Mouse (Mus musculus): ENCODE results near the gene Dlg2.

Gene Dlg2

DNA sequence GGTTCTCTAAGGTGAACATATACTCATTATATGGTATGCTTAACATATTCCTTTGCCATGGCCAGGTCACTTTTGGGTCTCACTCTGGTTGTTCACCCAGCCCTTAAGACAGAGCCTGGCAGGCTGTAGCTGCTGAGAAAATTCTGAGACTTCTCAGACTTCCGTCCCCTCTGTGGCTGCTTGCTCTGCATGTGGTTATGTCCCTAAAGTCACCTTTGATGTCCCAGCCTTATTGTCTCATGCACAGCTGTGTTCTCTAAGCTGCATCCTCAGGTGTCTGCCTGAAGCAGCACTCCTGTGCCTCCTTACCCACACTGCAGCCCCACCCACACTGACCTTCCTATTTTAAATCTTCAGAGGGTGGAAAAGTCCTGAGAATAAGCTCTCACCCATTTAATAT, 1922.4 kb downstream of the Dlg2 start:
- DNase-seq (ENCODE audit: low spot score): no peak

DNA sequence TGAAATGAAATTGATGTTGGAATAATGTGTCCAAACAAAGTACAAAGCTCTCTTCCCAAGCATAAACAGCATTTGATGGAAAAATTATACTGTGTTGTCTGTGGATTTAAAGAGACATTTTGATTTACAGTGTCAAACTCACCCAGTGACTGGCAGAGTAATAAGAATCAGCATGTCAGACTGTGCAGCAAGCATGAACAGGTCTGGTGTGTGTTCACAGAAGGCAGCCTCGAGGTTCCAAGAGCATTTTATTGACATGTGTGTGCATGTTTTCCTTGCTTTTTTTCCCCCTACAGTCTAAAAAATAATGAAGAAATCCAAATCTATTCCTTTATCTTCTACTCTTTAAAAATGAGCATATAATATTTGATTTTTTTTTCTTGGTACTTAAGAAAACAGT, 1924.1 kb downstream of the Dlg2 start:
- DNase-seq (ENCODE audit: low spot score): no peak

DNA sequence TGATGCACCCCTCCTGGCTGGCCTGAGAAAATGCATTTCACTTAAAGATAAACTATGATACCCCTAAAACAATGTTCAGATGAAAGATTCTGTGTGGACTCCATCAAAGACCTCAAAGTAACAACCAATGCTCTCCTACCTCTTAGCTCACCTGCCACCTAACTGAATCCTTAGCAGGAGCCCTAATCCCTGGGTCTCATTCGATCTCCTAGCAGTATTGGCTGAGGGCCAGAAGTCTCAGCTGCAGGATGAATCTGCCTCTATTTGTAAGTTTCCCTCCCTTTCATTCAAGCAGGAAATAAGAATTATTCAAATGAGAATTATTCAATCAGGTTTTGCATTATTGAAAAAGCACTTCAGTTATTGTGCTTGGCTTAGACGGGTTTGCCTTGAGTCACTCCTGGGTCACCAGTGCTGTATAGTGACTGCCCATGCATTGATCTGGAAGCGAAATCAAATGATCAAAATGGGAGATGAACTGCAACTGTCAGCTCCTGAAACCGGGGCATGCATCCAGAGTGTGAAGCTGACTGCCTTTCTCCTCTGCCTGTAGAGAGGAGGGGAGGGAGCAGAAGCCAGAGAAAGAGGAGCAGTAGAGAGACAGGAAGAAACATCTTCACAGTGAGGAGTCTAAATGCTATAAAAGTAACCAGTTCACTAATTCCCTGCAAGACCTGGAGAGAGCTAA, 1924.7 kb downstream of the Dlg2 start:
- DNase-seq (ENCODE audit: low spot score): no peak

DNA sequence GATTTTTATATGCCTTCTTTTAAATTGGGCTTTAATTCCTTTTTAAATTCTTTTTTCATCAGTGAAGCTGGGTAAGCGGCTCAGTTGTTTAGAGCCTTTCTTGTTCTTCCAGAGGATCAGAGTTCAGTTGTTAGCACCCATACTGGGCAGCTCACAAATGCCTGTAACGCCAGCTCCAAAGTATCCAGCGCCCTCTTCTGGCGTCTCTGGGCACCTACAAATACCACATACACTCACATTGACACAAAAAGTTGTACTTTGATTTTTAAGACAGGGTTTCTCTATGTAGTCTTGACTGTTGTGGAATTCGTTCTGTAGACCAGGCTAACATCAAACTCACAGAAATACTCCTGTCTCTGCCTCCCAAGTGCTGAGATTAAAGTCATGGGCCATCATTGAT, 1932.0 kb downstream of the Dlg2 start:
- DNase-seq (ENCODE audit: low spot score): no peak

DNA sequence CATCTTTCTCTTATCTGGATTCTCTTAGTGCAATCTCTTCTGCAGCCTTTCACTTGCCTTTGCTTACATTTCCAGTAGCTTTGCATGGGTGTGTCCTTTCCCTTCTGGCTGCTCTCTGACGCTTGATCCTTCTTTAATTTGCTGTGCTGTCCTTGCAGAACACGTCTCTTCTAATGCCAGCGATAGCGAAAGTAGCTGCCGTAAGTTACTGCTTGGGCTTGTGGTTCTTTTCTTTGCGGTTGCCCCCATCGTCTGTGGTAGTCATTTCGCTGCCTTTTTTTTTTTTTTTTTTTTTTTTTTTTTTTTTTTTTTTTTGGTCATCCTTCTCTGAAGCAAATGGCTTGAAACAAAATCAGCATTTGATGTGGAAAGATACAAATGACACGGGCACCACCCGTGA, 1944.0 kb downstream of the Dlg2 start:
- no peak for DNase-seq (ENCODE audit: low spot score)

DNA sequence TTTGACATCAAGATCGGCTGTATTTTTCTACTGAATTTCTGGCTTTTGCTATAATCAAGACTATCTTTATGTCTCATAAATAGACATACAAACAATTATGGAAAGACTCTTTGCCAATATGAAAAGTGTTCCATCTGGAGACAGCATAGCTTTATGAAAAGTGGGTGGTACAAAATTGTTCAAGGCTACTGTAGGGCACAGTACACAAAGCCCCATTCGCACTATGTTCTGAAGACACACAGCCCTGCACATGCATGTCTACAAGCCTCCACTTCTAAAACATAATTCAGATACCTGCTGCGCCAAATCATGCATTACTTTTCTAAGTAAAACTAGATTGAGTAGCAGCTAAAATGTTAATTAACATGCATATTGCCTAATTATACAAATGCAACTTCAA, 1946.5 kb downstream of the Dlg2 start:
- no peak for DNase-seq (ENCODE audit: low spot score)

DNA sequence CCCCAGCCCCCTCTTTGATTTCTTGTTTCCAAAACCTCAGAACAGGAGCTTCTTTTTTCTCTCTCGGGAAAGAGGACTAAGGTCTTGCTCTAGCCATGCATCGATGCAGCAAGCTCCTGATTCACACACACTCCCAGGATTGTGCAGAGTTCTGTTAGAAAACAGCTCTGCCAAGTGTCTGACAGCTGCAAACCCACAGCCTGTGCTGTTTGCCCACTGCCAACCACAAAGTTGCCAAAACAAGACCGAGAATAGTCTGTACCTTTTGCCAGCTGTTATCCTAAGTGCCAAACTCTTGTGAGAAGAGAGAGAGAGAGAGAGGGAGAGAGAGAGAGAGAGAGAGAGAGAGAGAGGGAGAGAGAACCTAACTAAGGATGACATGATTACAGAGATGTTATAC, 1948.2 kb downstream of the Dlg2 start:
- DNase-seq (ENCODE audit: low spot score): no peak

DNA sequence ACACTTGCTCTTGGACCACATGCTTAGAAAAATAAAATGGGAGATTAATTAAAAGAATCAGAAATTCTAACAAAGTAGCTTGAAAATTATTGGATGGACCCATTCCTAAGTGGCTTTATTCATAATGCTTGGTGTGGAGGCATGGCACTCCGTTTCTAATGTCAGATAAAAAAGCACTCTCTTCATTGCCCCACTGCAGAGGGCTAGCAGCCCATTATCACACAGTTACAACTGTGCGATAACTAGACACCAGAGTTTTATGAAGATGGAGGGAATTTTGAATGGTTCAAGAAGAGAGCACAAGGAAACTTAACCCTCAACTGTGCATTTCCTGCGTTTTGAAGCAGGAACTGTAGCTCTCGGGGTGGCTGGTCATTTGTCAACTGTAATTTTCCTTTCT, 1950.8 kb downstream of the Dlg2 start:
- DNase-seq (ENCODE audit: low spot score): no peak

DNA sequence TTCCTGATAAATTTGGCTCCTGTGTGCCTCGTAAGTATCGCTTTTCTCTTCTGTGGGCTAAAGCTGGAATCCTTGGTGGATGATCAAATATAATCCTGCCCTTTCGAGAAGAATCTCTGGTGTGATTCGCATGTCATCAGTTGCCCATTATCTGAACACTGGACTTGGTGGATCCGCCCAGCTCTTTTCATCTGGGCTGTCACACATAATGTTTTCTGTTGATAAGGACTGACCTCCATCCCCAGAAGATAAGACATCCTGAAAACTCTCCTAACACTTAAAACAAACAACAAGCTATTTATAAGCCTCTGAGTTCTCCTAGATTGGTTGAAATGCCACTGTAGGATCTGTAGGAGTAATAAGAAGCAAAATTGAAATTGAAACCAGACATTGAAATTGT, 1952.2 kb downstream of the Dlg2 start:
- DNase-seq (ENCODE audit: low spot score): no peak

DNA sequence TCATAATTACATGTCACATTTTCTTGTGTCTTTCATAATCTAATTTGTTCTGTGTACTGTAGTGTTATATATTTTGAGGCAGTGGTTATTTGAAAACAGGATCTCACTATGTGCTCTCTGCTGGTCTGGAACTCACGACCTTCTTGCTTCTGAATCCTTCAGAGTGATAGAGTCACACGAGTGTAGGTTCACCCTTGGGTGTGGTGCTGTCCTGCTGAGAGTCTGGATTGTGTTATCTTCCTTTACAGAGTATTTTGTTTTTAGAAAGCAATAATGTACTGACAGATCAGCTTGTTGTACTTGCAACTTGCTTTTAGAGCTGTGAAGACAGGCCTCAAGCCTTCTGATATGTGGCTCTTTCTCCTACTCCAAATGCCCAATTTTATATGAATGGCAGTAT, 1953.8 kb downstream of the Dlg2 start:
- DNase-seq (ENCODE audit: low spot score): no peak

DNA sequence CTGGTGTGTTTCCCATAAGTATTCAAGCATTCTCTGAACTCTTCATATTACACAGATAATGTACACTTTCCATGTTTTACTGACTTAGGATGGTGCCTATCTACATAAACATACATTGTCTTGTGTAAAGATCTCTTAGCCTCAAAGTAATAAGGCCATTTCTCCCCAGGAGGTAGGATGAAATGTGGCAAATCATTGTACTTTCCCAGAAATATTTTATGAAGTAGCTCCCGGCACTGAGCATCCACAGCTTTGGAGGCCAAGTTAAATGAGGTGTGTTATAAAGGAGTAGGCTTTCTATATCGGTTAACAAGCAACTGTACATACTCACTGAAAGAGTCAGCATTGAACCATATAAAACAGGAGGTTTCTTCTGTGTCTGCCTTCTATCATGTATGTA, 1960.7 kb downstream of the Dlg2 start:
- no peak for DNase-seq (ENCODE audit: low spot score)

DNA sequence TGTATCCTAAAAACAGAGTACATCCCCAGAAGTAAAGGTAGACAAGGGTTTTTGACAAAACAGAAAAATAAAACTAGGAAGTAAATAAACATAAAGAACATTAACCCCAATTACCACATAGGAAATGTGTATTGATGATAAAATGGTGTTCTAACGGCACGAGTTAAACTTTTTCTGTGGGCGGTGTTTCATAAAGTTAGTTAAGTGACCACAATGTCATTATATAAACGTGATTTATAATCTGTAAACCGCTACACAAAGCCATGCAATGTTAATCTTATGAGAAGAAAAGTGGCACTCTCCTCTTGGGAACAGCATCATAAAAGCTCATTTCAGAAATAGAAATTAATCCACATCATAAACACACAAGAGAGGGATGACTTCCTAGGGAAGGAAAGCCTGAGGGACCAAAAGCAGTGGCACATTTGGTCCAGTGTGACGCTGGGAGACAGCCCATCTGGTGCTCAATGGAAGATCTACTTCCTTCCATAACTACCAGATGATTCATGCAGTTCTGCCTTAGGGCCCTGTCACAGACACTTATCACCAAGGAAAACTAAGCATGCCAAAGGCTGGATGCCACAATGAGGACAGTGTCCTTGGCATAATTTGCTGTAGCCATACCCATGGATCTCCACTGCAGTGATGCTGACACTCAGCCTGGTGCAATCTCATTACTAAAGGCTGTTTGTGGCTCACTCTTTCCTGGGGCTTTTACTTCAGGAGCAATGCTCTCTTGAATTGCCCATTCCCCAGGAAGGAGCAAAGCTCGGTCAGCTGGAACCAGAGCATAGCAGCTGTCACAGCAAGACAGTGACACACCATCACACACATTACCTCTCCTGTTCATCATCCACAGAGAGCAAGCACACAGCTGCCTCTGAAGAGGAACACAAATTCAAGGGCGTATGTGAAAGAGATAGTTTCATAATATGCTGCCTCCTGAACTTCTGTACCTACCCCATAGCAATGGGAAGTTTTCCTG, 1963.3 kb downstream of the Dlg2 start:
- DNase-seq (ENCODE audit: low spot score): no peak

DNA sequence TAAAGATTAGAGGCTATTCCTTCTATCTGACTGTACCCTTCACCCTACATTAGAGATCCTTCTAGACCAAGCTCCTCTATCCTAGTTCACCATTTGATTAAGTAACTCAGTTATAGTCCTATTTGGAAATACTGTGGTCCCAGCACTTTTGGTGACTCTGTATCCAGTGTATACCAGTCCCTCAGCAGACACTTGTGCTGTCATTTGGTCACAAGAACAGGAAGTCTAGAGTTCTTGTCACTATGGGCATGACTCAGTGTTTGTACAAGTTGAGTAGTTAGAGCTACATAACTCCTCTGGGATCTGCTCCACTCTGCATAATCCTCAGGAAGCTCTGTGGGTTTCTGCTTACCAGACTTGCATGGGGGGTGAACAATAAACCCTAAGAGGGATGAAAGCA, 1965.1 kb downstream of the Dlg2 start:
- DNase-seq (ENCODE audit: low spot score): no peak

DNA sequence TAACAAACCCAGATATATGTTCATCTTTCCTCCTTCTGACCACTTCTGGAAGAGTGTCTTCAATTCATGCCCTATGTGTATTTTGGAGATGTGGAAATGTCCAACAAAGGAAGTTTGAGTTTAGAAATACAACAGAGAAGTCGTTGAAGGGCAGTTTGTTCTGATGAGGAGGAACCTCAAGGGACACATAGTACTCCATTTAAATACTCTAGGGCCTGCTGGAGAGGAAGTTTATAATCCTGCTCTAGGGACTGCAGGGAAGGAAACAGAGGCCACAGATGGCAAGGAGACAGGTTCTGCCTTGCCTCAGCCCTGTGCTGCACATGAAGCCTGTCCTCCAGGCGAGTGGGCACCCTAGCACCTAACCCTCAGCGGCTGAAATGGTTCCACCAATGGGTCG, 1965.6 kb downstream of the Dlg2 start:
- DNase-seq (ENCODE audit: low spot score): no peak

DNA sequence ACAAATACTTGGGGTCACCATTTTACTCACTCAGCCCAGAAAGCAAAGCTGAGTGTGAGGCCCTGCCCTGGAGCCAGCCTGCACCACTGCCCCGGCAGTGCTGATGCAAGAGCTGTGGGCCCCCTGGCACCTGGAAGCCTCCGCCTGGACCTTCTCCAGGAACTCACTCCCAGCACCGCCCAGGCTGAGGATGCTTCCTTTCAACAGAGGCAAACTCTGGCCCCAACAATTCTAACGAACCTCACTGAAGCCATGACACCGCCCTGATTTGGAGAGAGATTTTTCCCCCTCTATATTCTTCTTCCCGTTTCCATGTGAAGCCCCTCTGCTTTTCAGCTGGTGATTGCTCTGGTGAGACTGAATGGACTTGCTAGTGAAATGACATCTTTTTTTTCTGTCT, 1971.5 kb downstream of the Dlg2 start:
- DNase-seq (ENCODE audit: low spot score): no peak

DNA sequence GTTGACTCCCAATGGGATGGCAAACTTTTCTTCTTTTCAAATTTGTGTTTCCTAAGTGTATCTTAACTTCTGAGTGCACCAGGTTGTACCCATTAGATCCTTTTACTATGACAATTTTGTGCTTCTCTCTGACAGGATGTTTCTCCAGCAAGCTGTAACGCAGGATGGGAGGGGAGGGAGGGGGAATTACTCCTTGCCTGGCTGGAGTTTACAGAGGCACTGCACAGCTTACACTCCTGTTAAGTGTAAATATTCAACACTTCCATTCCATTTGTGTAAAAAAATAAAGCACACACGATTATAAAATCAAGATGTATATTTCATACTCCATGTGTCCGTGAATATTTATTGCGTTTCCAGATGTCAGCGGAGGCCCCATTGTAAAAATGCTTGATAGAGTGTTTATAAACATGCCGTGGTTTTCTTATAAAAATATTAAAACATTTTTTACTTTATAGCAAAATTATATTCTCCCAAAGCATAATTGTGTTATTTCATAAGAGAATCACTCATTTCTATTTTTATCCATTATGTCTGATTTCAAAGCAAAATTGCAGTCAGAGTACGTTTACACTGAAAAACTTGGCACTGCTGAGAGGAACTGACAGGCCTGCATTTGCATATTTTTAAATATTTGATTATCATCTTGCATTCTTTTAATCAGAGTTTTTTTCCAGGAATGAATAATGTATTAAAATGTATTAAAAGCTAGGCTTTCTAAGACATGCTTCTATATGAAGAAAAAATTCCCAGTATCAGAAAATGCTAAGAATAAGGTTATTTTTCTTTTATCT, 1972.5 kb downstream of the Dlg2 start:
- DNase-seq (ENCODE audit: low spot score): no peak

DNA sequence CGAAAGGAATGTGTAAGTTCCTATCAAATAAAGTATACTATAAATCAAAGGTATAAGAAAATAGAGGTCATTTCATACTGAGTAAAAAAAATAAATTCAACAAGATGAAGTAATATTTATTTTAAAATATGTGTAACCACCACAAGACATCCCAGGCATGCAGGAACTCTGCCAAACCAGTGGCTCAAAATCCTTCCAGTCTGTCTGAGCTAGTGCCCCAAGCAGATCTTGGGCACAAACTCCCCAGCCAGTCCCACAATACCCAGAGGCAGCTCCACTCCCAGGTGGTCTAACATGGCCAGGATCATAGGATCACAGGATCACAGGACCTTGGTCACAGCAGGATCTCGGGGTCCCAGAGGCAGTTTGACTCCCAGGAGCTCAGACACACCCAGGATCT, 1977.7 kb downstream of the Dlg2 start:
- no peak for DNase-seq (ENCODE audit: low spot score)

DNA sequence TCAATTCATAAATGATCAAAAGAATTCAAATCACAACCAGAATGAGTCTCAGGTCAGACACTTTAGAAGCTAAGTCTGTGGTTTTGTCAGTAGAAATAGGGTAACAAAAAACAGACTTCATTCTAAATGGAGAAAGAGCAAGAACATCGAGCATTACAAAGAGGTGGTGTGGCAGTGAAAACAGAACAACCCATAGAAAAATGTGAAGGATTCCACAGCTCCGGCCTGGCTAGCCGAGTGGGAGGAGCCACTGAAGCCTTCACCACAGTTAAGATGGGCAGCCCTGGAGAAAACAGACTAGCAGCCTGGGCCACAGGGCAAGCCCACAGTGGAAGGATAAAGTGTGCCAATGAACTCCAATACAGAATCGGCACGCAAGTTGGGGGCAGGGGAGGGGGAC, 1979.5 kb downstream of the Dlg2 start:
- DNase-seq (ENCODE audit: low spot score): no peak

DNA sequence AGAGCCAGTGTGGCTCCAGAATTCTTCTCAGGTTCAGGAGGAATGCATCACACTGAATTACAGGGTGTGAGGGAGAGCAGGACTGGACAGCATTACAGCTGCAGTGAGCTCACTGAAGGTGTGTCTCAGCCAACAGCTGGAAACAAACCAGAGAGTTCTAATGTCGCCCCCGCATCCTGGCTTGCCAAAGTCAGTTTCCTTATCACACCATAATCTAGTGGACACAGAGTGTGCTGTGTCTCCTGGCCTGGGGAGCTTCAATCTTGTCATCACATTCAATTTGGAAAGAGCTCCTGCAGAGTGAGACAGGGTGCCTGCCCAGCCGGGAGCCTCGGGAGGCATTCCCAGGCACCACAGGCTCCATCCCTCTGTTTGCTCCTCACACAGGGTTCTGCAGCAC, 1981.3 kb downstream of the Dlg2 start:
- DNase-seq (ENCODE audit: low spot score): no peak

DNA sequence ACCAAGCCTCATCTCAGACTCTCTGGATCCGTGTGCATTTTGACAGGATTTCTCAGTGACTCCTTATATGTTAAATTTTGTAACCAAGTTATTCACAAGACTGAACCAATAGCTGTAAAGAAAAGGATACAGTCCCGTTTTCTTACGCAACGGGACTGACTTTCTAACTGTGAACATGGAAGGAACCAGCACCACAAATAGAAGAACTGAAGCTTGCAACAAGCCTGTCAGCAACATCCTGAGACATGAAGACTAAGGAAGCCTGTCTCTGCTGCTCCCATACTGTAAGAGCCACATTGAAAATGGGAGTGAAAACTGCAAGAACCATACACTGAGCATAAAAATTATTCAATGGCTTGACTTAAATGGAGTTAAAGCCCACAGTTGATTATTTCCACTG, 1981.8 kb downstream of the Dlg2 start:
- DNase-seq (ENCODE audit: low spot score): no peak

DNA sequence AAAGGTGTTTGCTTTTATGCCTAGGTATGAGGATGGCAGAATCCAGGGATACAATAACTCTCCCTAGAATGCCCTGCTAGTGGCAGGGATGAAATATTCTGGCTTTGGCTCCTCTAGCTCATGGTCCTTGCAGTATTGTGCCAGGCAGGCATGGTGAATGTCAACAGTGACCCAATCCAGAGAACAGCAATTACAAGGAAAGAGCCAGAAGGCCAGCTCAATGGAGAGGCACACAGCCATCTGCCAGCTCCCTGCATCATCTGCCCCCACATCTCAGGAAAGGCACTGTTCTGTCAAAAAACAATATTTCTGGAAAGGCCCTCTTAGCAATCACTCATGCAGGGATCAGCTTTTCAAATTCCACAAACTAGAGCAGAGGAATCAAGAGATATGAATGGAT, 1984.1 kb downstream of the Dlg2 start:
- no peak for DNase-seq (ENCODE audit: low spot score)

DNA sequence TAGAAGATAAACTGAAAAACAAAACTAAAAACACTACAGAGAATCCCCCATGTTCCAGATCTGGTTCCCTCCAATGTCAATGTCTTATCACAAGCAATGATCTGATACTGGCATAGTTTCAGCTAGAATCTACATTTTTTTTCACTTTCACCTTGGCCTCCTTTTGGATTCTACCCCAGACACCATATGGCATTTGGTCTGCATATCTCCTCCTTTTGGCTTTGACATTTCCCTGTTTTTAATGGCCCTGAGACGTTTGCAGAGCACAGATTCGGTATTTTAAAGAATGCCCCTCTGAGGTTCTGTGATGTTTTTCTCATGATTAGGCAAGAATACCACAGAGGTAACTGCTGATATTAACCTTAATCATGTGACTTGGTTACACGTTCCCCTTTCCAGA, 1984.8 kb downstream of the Dlg2 start:
- DNase-seq (ENCODE audit: low spot score): no peak

All from ovary, postnatal 10 days (tissue).